Mouse (Mus musculus) hindbrain, embryonic 13.5 days (tissue): Measurements from ENCODE around the gene Akap14. TPM values are rescaled to one million over a fixed set of nuclear protein-coding genes. Genes with fewer than 3 reads are reported as not detected.

Source experiments
- polyA plus RNA-seq: library from polyadenylated mRNA; unstranded; fragments of >200 nt; fragmentation: Nextera tagmentation; extraction: Ambion mirVana; gene quantifications from 2 replicates; pipeline ENCODE4 v1.2.1, GENCODE M21; 2015

The Akap14 gene
- polyA plus RNA-seq, 1 experiment from 2014 or later: 0.30 TPM

Other genes with a start within 250 kb of the Akap14 start
- 76.5 TPM in 2 replicates for gene Sept6, start 177.0 kb downstream of the Akap14 start, polyA plus RNA-seq
- gene Sowahd, start 120.0 kb downstream of the Akap14 start, polyA plus RNA-seq: 0.10 TPM in 1 of 2 replicates, not detected in the other
- 349 and 381 TPM in 2 replicates for gene Rpl39, start 83.4 kb downstream of the Akap14 start, polyA plus RNA-seq
- gene Upf3b, start 58.5 kb downstream of the Akap14 start, polyA plus RNA-seq: 33.6 and 36.2 TPM in 2 replicates
- 24.2 and 25.0 TPM in 2 replicates for gene Nkap, start 42.0 kb downstream of the Akap14 start, polyA plus RNA-seq
- 683 and 716 TPM in 2 replicates for gene Ndufa1, start 22.3 kb upstream of the Akap14 start, polyA plus RNA-seq
- 18.6 and 20.0 TPM in 2 replicates for gene Rnf113a1, start 22.4 kb upstream of the Akap14 start, polyA plus RNA-seq
- not detected in 2 replicates for gene Gm9, start 42.2 kb upstream of the Akap14 start, polyA plus RNA-seq
- gene Rhox1, start 53.4 kb upstream of the Akap14 start, polyA plus RNA-seq: not detected in 2 replicates
- 0.32 TPM in 1 of 2 replicates, not detected in the other for gene Rhox2a, start 76.1 kb upstream of the Akap14 start, polyA plus RNA-seq
- not detected in 2 replicates for gene Rhox3a, start 81.1 kb upstream of the Akap14 start, polyA plus RNA-seq
- not detected in 2 replicates for gene Rhox4a, start 96.5 kb upstream of the Akap14 start, polyA plus RNA-seq
- gene Rhox3a2, start 211.2 kb upstream of the Akap14 start, polyA plus RNA-seq: not detected in 2 replicates
- not detected in 2 replicates for gene Rhox4a2, start 222.0 kb upstream of the Akap14 start, polyA plus RNA-seq
- not detected in 2 replicates for gene Rhox2b, start 243.2 kb upstream of the Akap14 start, polyA plus RNA-seq